Mouse (Mus musculus): ENCODE data around the gene Gm20388. TPM values are rescaled to one million over a fixed set of nuclear protein-coding genes. Genes with fewer than 3 reads are reported as not detected.

Gene Gm20388
- polyA plus RNA-seq, 1 experiment from 2014 or later, result not detected

GRCm38 (mm10) chr8:121079201-121079600 is 1168.6 kb downstream of the Gm20388 start:
- Histone ChIP-seq H3K9me3 (ENCODE audit: control insufficient read depth, low read length) (no peaks in the 10 kb centered on the region), H3K4me2 (ENCODE audit: low read length) (no peak overlapping the region), H3K27me3 (ENCODE audit: control insufficient read depth, insufficient read depth, low read length) (peaks cover 99% of the 10 kb centered on the region), H3K4me1 (ENCODE audit: control insufficient read depth in 2 of 2, insufficient read depth in 2 of 2, low read length in 2 of 2) (peaks cover 0 to 7% of the 10 kb centered on the region in 2 experiments; a peak in 3 of 4 replicates), H3K36me3 (ENCODE audit: control insufficient read depth, insufficient read depth, low read length) (no peaks in the 10 kb centered on the region), H3K9ac (ENCODE audit: low read length) (no peak overlapping the region), H3K27ac (replicated peaks in 1 of 2; ENCODE audit: control insufficient read depth in 1 of 2, insufficient read depth in 1 of 2, low read depth in 2 of 2, low read length in 2 of 2) (no peak overlapping the region), H3K4me3 (ENCODE audit: control insufficient read depth in 1 of 2, insufficient read depth in 1 of 2, low read depth in 1 of 2, low read length in 2 of 2) (no peak overlapping the region)
- 3% methylated on average over 7 of the region's 7 CpGs for WGBS
- no peak for ATAC-seq (ENCODE audit: insufficient number of reproducible peaks, insufficient read depth, low FRiP score, low read depth)

- Histone ChIP-seq H3K9ac (ENCODE audit: low read length) (no peak overlapping the region), H3K36me3 (ENCODE audit: control insufficient read depth, insufficient read depth, low read length) (no peaks in the 10 kb centered on the region), H3K4me2 (ENCODE audit: low read length) (no peak overlapping the region), H3K27ac (replicated peaks in 1 of 2; ENCODE audit: control insufficient read depth in 1 of 2, insufficient read depth in 1 of 2, low read depth in 2 of 2, low read length in 2 of 2) (no peak overlapping the region), H3K4me3 (ENCODE audit: control insufficient read depth in 1 of 2, insufficient read depth in 1 of 2, low read depth in 1 of 2, low read length in 2 of 2) (no peak overlapping the region), H3K9me3 (ENCODE audit: control insufficient read depth, low read length) (no peaks in the 10 kb centered on the region), H3K27me3 (ENCODE audit: control insufficient read depth, insufficient read depth, low read length) (peaks cover 99% of the 10 kb centered on the region), H3K4me1 (ENCODE audit: control insufficient read depth in 2 of 2, insufficient read depth in 2 of 2, low read length in 2 of 2) (peaks cover 0 to 12% of the 10 kb centered on the region in 2 experiments; a peak in 3 of 4 replicates)
- WGBS, result 4% methylated on average over 12 of the region's 12 CpGs
- no peak for ATAC-seq (ENCODE audit: insufficient number of reproducible peaks, insufficient read depth, low FRiP score, low read depth)
Measured at GRCm38 (mm10) chr8:121079944-121080343, 1169.3 kb downstream of the Gm20388 start.

GRCm38 (mm10) chr8:121080361-121081090 is 1169.9 kb downstream of the Gm20388 start:
- Histone ChIP-seq H3K9ac (ENCODE audit: low read length) (no peak overlapping the region), H3K36me3 (ENCODE audit: control insufficient read depth, insufficient read depth, low read length) (no peaks in the 10 kb centered on the region), H3K27ac (replicated peaks in 1 of 2; ENCODE audit: control insufficient read depth in 1 of 2, insufficient read depth in 1 of 2, low read depth in 2 of 2, low read length in 2 of 2) (no peak overlapping the region), H3K9me3 (ENCODE audit: control insufficient read depth, low read length) (no peaks in the 10 kb centered on the region), H3K4me1 (ENCODE audit: control insufficient read depth in 2 of 2, insufficient read depth in 2 of 2, low read length in 2 of 2) (peaks cover 0 to 13% of the 10 kb centered on the region in 2 experiments; a peak in 3 of 4 replicates), H3K27me3 (ENCODE audit: control insufficient read depth, insufficient read depth, low read length) (peaks cover 99% of the 10 kb centered on the region), H3K4me2 (ENCODE audit: low read length) (no peak overlapping the region), H3K4me3 (ENCODE audit: control insufficient read depth in 1 of 2, insufficient read depth in 1 of 2, low read depth in 1 of 2, low read length in 2 of 2) (no peak overlapping the region; a peak in 1 of 4 replicates)
- no peak for ATAC-seq (ENCODE audit: insufficient number of reproducible peaks, insufficient read depth, low FRiP score, low read depth)
- WGBS, result under 1% methylated on average over 49 of the region's 49 CpGs

GRCm38 (mm10) chr8:121081398-121081797 is 1170.8 kb downstream of the Gm20388 start:
- H3K4me1 ChIP-seq (ENCODE audit: control insufficient read depth in 2 of 2, insufficient read depth in 2 of 2, low read length in 2 of 2), result peaks cover 0 to 13% of the 10 kb centered on the region in 2 experiments; a peak in 3 of 4 replicates
- no peak overlapping the region for H3K4me3 ChIP-seq (ENCODE audit: control insufficient read depth in 1 of 2, insufficient read depth in 1 of 2, low read depth in 1 of 2, low read length in 2 of 2)
- H3K9me3 ChIP-seq (ENCODE audit: control insufficient read depth, low read length), result no peaks in the 10 kb centered on the region
- H3K4me2 ChIP-seq (ENCODE audit: low read length), result no peak overlapping the region
- no peak for ATAC-seq (ENCODE audit: insufficient number of reproducible peaks, insufficient read depth, low FRiP score, low read depth)
- no peaks in the 10 kb centered on the region for H3K36me3 ChIP-seq (ENCODE audit: control insufficient read depth, insufficient read depth, low read length)
- no peak overlapping the region for H3K27ac ChIP-seq (replicated peaks in 1 of 2; ENCODE audit: control insufficient read depth in 1 of 2, insufficient read depth in 1 of 2, low read depth in 2 of 2, low read length in 2 of 2)
- 5% methylated on average over 7 of the region's 7 CpGs for WGBS
- H3K9ac ChIP-seq (ENCODE audit: low read length), result no peak overlapping the region
- H3K27me3 ChIP-seq (ENCODE audit: control insufficient read depth, insufficient read depth, low read length), result peaks cover 99% of the 10 kb centered on the region

GRCm38 (mm10) chr8:121082218-121083092 is 1171.8 kb downstream of the Gm20388 start:
- H3K9me3 ChIP-seq (ENCODE audit: control insufficient read depth, low read length), result no peaks in the 10 kb centered on the region
- 2% methylated on average over 45 of the region's 57 CpGs for WGBS
- no peak overlapping the region for H3K9ac ChIP-seq (ENCODE audit: low read length)
- peaks cover 99% of the 10 kb centered on the region for H3K27me3 ChIP-seq (ENCODE audit: control insufficient read depth, insufficient read depth, low read length)
- peak overlapping the region; percentile 56 to 63 for H3K4me3 ChIP-seq (ENCODE audit: control insufficient read depth in 1 of 2, insufficient read depth in 1 of 2, low read depth in 1 of 2, low read length in 2 of 2)
- no peaks in the 10 kb centered on the region for H3K36me3 ChIP-seq (ENCODE audit: control insufficient read depth, insufficient read depth, low read length)
- peak overlapping the region; percentile 98 for H3K4me2 ChIP-seq (ENCODE audit: low read length)
- peaks cover 0 to 13% of the 10 kb centered on the region in 2 experiments; a peak in 3 of 4 replicates for H3K4me1 ChIP-seq (ENCODE audit: control insufficient read depth in 2 of 2, insufficient read depth in 2 of 2, low read length in 2 of 2)
- H3K27ac ChIP-seq (replicated peaks in 1 of 2; ENCODE audit: control insufficient read depth in 1 of 2, insufficient read depth in 1 of 2, low read depth in 2 of 2, low read length in 2 of 2), result no peak overlapping the region
- ATAC-seq (ENCODE audit: insufficient number of reproducible peaks, insufficient read depth, low FRiP score, low read depth), result no peak

- peak overlapping the region; percentile 98 for H3K4me2 ChIP-seq (ENCODE audit: low read length)
- no peaks in the 10 kb centered on the region for H3K36me3 ChIP-seq (ENCODE audit: control insufficient read depth, insufficient read depth, low read length)
- under 1% methylated on average over 85 of the region's 89 CpGs for WGBS
- peaks cover 100% of the 10 kb centered on the region for H3K27me3 ChIP-seq (ENCODE audit: control insufficient read depth, insufficient read depth, low read length)
- peak; percentile 65 for ATAC-seq (ENCODE audit: insufficient number of reproducible peaks, insufficient read depth, low FRiP score, low read depth)
- H3K9ac ChIP-seq (ENCODE audit: low read length), result peak overlapping the region; percentile 62
- no peak overlapping the region for H3K27ac ChIP-seq (replicated peaks in 1 of 2; ENCODE audit: control insufficient read depth in 1 of 2, insufficient read depth in 1 of 2, low read depth in 2 of 2, low read length in 2 of 2)
- H3K4me1 ChIP-seq (ENCODE audit: control insufficient read depth in 2 of 2, insufficient read depth in 2 of 2, low read length in 2 of 2), result peaks cover 0 to 13% of the 10 kb centered on the region in 2 experiments; a peak in 3 of 4 replicates
- H3K9me3 ChIP-seq (ENCODE audit: control insufficient read depth, low read length), result no peaks in the 10 kb centered on the region
- peak overlapping the region; percentile 56 to 63 for H3K4me3 ChIP-seq (ENCODE audit: control insufficient read depth in 1 of 2, insufficient read depth in 1 of 2, low read depth in 1 of 2, low read length in 2 of 2)
Measured at GRCm38 (mm10) chr8:121083093-121083935, 1172.7 kb downstream of the Gm20388 start.

GRCm38 (mm10) chr8:121083936-121084209 is 1173.2 kb downstream of the Gm20388 start:
- Histone ChIP-seq H3K36me3 (ENCODE audit: control insufficient read depth, insufficient read depth, low read length) (no peaks in the 10 kb centered on the region), H3K4me2 (ENCODE audit: low read length) (peak overlapping the region; percentile 98), H3K4me3 (ENCODE audit: control insufficient read depth in 1 of 2, insufficient read depth in 1 of 2, low read depth in 1 of 2, low read length in 2 of 2) (peak overlapping the region; percentile 56 to 63), H3K9ac (ENCODE audit: low read length) (peak overlapping the region; percentile 62), H3K4me1 (ENCODE audit: control insufficient read depth in 2 of 2, insufficient read depth in 2 of 2, low read length in 2 of 2) (peaks cover 0 to 13% of the 10 kb centered on the region in 2 experiments; a peak in 3 of 4 replicates), H3K9me3 (ENCODE audit: control insufficient read depth, low read length) (no peaks in the 10 kb centered on the region), H3K27ac (replicated peaks in 1 of 2; ENCODE audit: control insufficient read depth in 1 of 2, insufficient read depth in 1 of 2, low read depth in 2 of 2, low read length in 2 of 2) (no peak overlapping the region), H3K27me3 (ENCODE audit: control insufficient read depth, insufficient read depth, low read length) (peaks cover 100% of the 10 kb centered on the region)
- ATAC-seq (ENCODE audit: insufficient number of reproducible peaks, insufficient read depth, low FRiP score, low read depth), result no peak
- WGBS, result 0% methylated on average over 16 of the region's 27 CpGs

Measured in heart, embryonic 14.5 days (tissue).